Mouse (Mus musculus): ENCODE results near the gene Cfap73.

Gene Cfap73

GRCm38 (mm10) chr5:120586741-120587615, 47.1 kb downstream of the Cfap73 start:
- DNase-seq (ENCODE audit: low spot score) = no peak

GRCm38 (mm10) chr5:120584968-120585367, 49.1 kb downstream of the Cfap73 start:
- no peak for DNase-seq (ENCODE audit: low spot score)

- DNase-seq (ENCODE audit: low spot score) = no peak
These were observed 50.5 kb downstream of the Cfap73 start for GRCm38 (mm10) chr5:120583511-120583910.

- DNase-seq (ENCODE audit: low spot score) = no peak
These were observed 52.0 kb downstream of the Cfap73 start for GRCm38 (mm10) chr5:120582002-120582401.

- DNase-seq (ENCODE audit: low spot score) = no peak
These were observed 54.0 kb downstream of the Cfap73 start for GRCm38 (mm10) chr5:120579898-120580626.

- no peak for DNase-seq (ENCODE audit: low spot score)
These were observed 54.7 kb downstream of the Cfap73 start for GRCm38 (mm10) chr5:120579211-120579897.

GRCm38 (mm10) chr5:120578504-120579081, 55.4 kb downstream of the Cfap73 start:
- DNase-seq (ENCODE audit: low spot score) = no peak
